Comparison of ENCODE assay signal across 20 mouse cellular contexts in the genomic region with DNA sequence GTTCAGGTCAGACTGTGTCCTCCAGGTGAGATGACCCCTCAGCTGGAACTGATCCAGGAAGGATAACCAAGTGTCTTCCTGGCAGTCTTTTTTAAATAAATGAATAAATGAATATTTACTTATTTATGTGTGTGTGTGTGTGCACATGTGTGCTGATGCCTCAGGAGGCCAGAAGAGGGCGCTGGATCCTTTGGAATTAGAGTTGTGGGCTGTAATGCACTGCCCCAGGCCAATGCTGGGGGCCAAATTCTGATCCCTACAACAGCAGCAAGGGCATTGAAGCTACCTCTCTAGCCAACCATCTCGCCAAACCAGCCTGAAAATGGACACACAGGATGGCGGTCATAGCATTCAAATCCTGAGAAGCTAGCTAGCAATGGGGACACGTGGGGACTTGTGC. TPM values are rescaled to one million over a fixed set of nuclear protein-coding genes. Genes with fewer than 3 reads are reported as not detected.
"Had no signal": no experiment of that assay in that cellular context is flagged by ENCODE, and none has a peak within 500 bp of the region (broad histone marks: within the 10 kb centered on the region; RNA-seq: fewer than 3 reads in every experiment).

No protein-coding gene starts in this region.

- H3K4me2 ChIP-seq: kidney, embryonic 15.5 days; neural tube, embryonic 12.5 days; neural tube, embryonic 15.5 days had no signal

- H3K36me3 ChIP-seq: kidney, embryonic 15.5 days; midbrain, embryonic 10.5 days; neural tube, embryonic 12.5 days; neural tube, embryonic 15.5 days had no signal

- ATAC-seq: intestine, embryonic 16.5 days had no signal

- DNase-seq: kidney, adult 2 months; kidney, postnatal 10 days; kidney, postnatal 36 days; layer of hippocampus, postnatal 36 days; lung, adult 18-20 months; midbrain, embryonic 14.5 days; right cerebral cortex, adult 18-20 months; right cerebral cortex, postnatal 14 days; right cerebral cortex, postnatal 4 days; thymus, adult 2 months; thymus, postnatal 14 days had no signal

- H3K4me3 ChIP-seq: kidney, embryonic 15.5 days; left cerebral cortex, adult 2 months; megakaryocyte, embryonic 14.5 days; midbrain, embryonic 10.5 days; neural tube, embryonic 12.5 days; neural tube, embryonic 15.5 days had no signal

- H3K9ac ChIP-seq: kidney, embryonic 15.5 days; liver, embryonic 14.5 days; neural tube, embryonic 12.5 days; neural tube, embryonic 15.5 days had no signal

- H3K9me3 ChIP-seq: kidney, embryonic 15.5 days; neural tube, embryonic 12.5 days; neural tube, embryonic 15.5 days had no signal

- H3K27ac ChIP-seq: kidney, embryonic 15.5 days; left cerebral cortex, adult 2 months; liver, embryonic 14.5 days; macrophage; midbrain, embryonic 10.5 days; neural tube, embryonic 12.5 days; neural tube, embryonic 15.5 days had no signal

RNA-seq across cellular contexts. Expression of a gene that starts 4.9 kb away (rescaled TPM):
- polyA plus RNA-seq: macrophage had no signal
